Mouse (Mus musculus): ENCODE measurements around the gene Gm3488. TPM values are rescaled to one million over a fixed set of nuclear protein-coding genes. Genes with fewer than 3 reads are reported as not detected.

Gm3488 gene
- polyA plus RNA-seq (2012; rRNA removed) = 9.8 and 10.2 TPM in 2 replicates

DNA sequence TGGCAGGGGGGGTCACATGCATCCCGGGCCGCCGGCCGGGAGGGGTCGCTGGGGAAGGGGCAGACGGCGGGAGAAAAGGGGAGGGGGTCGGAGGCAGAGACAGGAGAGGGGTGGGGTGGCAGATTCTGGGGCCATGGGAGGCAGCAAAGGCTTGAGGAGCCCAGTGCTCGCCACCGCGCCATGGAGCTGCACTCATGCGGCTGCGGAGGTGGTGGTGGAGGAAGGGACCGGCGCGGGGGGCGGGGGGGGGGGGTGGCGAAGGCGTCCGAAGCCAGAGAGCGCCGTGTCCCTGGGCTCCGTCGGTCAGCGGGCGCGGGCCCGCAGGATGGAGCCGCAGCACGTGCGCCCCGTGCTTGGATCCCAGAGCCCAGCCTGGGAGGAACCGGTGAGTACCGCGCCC lies at the start of gene Gm3488:
Gene Gm3488, plus strand, starts transcription at position 301 of the 400 bp plus-strand sequence.

DNA sequence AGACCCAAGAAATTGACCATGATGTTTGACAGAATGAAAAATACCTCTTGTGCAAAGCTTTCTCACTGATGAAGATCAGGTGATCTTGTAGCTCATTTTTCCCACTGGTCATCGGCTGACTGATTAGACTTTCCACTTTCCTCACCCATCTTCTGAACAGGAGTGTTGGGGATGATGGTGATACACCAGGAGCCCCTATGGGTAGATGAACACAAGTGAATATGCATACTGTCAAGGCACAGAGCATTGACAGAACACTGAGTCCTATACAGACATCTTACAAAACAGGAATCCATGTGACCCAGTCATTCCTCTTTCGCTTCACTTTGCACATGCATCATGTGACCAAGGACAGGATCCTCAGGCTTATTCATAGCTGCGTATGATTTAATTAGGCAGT lies 46.1 kb upstream of the Gm3488 start, which contains the start of gene Gm3194:
Gene Gm3194, minus strand, starts transcription at position 101 of the 400 bp plus-strand sequence.

DNA sequence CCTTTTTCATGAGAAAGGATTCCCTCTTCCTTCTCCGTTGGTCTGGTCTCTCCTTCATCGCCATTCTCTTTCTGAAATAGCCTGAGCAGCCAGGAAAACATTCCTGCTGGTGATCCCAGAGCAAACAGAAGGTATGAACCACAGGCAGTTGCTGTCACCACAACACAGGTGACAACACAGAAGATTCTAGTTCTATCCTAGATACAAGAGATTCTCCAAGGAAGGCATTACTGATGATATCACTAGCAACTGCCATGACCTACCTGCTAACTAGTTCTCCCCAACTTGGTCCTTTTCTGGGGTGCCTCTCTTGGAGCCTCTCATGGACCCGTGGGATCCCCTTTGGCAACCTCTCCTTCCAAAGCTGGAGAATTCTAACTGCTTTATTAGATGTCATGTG lies 23.7 kb upstream of the Gm3488 start, which contains the start of gene Gm8246:
Gene Gm8246, minus strand, starts transcription at position 101 of the 400 bp plus-strand sequence.

DNA sequence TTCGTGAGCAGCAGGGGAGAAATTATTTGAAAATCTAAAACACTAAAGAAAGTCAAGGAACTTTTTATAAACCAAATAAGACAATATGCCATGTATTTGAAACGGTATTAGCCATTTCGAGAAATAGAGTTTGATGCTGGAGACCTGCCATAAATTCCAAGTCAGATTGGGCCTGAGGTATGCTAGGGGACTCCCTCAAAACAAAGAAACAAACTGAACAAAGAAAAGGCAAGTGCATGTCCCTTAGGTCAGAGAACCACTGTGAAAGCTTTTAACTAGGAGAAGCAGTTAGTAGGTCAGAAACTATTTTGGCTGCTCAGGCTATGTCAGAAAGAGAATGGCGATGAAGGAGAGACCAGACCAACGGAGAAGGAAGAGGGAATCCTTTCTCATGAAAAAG lies 17.6 kb upstream of the Gm3488 start, which contains the start of gene Gm3187:
Gene Gm3187, plus strand, starts transcription at position 301 of the 400 bp plus-strand sequence.

DNA sequence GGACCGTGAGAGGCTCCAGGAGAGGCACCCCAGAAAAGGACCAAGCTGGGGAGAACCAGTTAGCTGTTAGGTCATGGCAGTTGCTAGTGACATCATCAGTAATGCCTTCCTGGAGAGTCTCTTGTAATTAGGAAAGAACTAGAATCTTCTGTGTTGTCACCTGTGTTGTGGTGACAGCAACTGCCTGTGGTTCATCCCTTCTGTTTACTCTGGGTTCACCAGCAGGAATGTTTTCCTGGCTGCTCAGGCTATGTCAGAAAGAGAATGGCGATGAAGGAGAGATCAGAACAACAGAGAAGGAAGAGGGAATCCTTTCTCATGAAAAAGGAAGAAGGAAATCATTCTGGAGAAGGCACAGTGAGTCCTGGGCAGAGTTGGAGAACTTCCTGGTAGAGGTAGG lies 36.7 kb downstream of the Gm3488 start, which contains the start of gene Gm3532:
Gene Gm3532, plus strand, starts transcription at position 301 of the 400 bp plus-strand sequence.

Other genes with a start within 250 kb of the Gm3488 start
- not detected in 2 replicates for gene Gm3526, start 241.1 kb upstream of the Gm3488 start, polyA plus RNA-seq (2012; rRNA removed)
- gene Gm3542, start 166.7 kb upstream of the Gm3488 start, polyA plus RNA-seq (2012; rRNA removed) = not detected in 2 replicates
- 1.5 and 1.7 TPM in 2 replicates for gene Gm3500, start 112.6 kb upstream of the Gm3488 start, polyA plus RNA-seq (2012; rRNA removed)
- gene Gm3194, start 46.2 kb upstream of the Gm3488 start, polyA plus RNA-seq (2012; rRNA removed) = 4.6 TPM in 1 of 2 replicates, not detected in the other
- gene Gm8246, start 23.8 kb upstream of the Gm3488 start, polyA plus RNA-seq (2012; rRNA removed) = not detected in 2 replicates
- 0.05 TPM in 1 of 2 replicates, not detected in the other for gene Gm3187, start 17.5 kb upstream of the Gm3488 start, polyA plus RNA-seq (2012; rRNA removed)
- 0.10 and 0.18 TPM in 2 replicates for gene Gm3532, start 36.8 kb downstream of the Gm3488 start, polyA plus RNA-seq (2012; rRNA removed)
- not detected in 2 replicates for gene Gm8265, start 131.4 kb downstream of the Gm3488 start, polyA plus RNA-seq (2012; rRNA removed)
- gene Gm9603, start 185.8 kb downstream of the Gm3488 start, polyA plus RNA-seq (2012; rRNA removed) = not detected in 2 replicates
- 2.1 and 2.3 TPM in 2 replicates for gene Gm3373, start 239.9 kb downstream of the Gm3488 start, polyA plus RNA-seq (2012; rRNA removed)

Measured in central nervous system, embryonic 14 days (tissue).